Mouse (Mus musculus): ENCODE results near the gene Hnrnpl. TPM values are rescaled to one million over a fixed set of nuclear protein-coding genes. Genes with fewer than 3 reads are reported as not detected.

Gene Hnrnpl
- total RNA-seq (2014; rRNA removed; ENCODE audit: low replicate concordance), result 259 and 275 TPM in 2 replicates
- polyA plus RNA-seq (2015; fragmentation: Nextera tagmentation; extraction: Ambion mirVana), result 149 and 171 TPM in 2 replicates

DNA sequence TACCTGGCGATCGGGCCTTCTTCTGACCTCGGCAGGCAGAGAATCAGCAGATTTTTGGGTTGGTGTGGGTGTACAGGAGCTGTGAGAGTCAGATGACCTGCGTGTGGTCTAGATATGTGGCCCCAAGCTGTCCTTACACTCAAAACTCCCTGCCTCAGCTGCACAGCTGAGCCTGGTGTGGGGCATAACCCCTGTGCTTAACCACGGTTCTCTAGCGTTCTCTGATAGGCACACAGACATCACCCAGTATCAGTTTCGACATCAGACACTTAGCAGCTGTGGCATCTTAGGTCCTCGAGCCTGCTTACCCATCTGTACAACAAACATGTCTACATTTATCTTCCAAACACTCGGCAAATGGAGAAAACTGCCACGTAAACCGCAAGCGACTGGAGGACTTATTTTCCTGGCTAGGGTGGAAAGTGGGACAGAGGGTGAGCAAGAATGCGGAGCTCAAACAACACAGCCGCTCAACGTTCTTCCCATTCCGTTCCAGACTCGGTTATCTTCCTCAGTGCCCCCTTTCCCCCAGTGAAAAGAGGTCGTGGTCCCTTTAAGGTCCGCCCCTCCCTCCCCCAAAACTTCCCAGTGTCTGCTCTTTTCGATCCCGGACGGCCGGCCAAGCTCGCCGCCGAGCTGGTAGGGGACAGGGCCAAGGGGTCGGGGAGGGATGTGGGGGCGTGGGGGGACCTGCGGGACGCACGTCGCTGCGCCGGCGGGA, at the start of gene Hnrnpl:
Hnrnpl (plus strand) TSS at position 321 of the 721 bp plus-strand sequence.
- 1% methylated on average over 34 of the region's 35 CpGs for WGBS
- Histone ChIP-seq H3K9me3 (replicated peaks; ENCODE audit: control insufficient read depth, low read length) (no peaks in the 10 kb centered on the region), H3K36me3 (replicated peaks; ENCODE audit: control insufficient read depth, insufficient read depth, low read length) (peaks cover 14% of the 10 kb centered on the region), H3K4me2 (ENCODE audit: low read depth, low read length) (peak within 1 kb of the TSS; percentile 85), H3K27me3 (ENCODE audit: control insufficient read depth, insufficient read depth, low read length) (no peaks in the 10 kb centered on the region), H3K4me3 (ENCODE audit: low read depth, low read length) (peak within 1 kb of the TSS; percentile 82), H3K4me1 (ENCODE audit: control insufficient read depth, insufficient read depth) (peaks cover 38% of the 10 kb centered on the region), H3K9ac (replicated peaks; ENCODE audit: low read depth, low read length) (peak within 1 kb of the TSS; percentile 96), H3K27ac (ENCODE audit: low read depth) (peak within 1 kb of the TSS; percentile 100)
- peak; percentile 84 for DNase-seq (ENCODE audit: low spot score)
- ATAC-seq (ENCODE audit: insufficient read depth, low read depth), result peak; percentile 10
- TF ChIP-seq CTCF (IDR thresholded peaks at IDR 0.05; ENCODE audit: low read depth), result no peak
- no peak for TF ChIP-seq EP300 (IDR thresholded peaks at IDR 0.05; ENCODE audit: low read depth)

DNA sequence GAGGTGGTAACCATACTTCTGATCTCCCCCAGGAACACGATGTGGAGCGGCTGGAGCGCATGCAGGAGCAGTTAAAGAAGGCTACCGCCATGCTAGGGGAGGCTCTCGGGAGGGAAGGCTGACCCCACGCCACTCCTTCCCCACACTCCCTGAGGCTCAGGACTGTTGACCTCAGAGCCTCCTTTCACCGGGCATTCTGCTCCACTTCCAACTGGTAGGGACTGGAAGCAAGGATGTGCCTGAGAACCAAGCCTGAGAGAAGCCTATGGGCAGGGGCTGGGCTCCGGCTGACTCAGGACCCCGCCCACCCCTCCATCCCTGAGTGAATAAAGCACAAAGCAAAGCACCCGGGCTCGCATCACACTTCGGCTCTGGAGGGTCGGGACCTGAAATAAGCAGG, 49.7 kb upstream of the Hnrnpl start:
- WGBS, result 82% methylated on average over 13 of the region's 13 CpGs
- no peak overlapping the region for H3K27ac ChIP-seq (ENCODE audit: low read depth)
- peaks cover 38% of the 10 kb centered on the region for H3K36me3 ChIP-seq (replicated peaks; ENCODE audit: control insufficient read depth, insufficient read depth, low read length)
- ATAC-seq (ENCODE audit: insufficient read depth, low read depth) (no peak), DNase-seq (ENCODE audit: low spot score) (no peak)
- no peaks in the 10 kb centered on the region for H3K4me1 ChIP-seq (ENCODE audit: control insufficient read depth, insufficient read depth)
- peaks cover 20% of the 10 kb centered on the region for H3K27me3 ChIP-seq (ENCODE audit: control insufficient read depth, insufficient read depth, low read length)
- H3K9ac ChIP-seq (replicated peaks; ENCODE audit: low read depth, low read length), result no peak overlapping the region
- no peaks in the 10 kb centered on the region for H3K9me3 ChIP-seq (replicated peaks; ENCODE audit: control insufficient read depth, low read length)
- H3K4me2 ChIP-seq (ENCODE audit: low read depth, low read length), result no peak overlapping the region
- H3K4me3 ChIP-seq (ENCODE audit: low read depth, low read length), result no peak overlapping the region
- TF ChIP-seq CTCF (IDR thresholded peaks at IDR 0.05; ENCODE audit: low read depth) (no peak), EP300 (IDR thresholded peaks at IDR 0.05; ENCODE audit: low read depth) (no peak)

DNA sequence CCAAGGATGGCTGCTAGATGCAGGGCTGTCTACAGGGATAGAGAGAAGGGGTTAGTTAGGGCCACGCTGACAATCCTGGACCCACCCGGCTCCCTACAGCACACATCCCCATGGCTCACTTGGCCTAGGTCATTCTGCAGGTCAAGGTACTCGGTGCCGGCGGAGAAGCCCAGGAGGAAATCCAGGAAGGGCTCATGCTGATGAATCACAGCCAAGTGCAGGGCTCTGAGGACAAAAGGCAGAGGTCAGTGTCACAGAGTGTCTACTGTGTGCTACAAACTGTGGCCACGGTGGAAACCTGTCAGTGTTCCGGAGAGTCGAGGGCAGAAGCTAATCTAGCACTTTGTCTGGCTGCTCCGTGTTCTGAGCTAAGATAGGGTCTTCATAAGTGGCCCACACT, 46.4 kb upstream of the Hnrnpl start:
- H3K9me3 ChIP-seq (replicated peaks; ENCODE audit: control insufficient read depth, low read length), result no peaks in the 10 kb centered on the region
- ATAC-seq (ENCODE audit: insufficient read depth, low read depth) (no peak), DNase-seq (ENCODE audit: low spot score) (no peak)
- no peak overlapping the region for H3K4me3 ChIP-seq (ENCODE audit: low read depth, low read length)
- no peak for TF ChIP-seq CTCF (IDR thresholded peaks at IDR 0.05; ENCODE audit: low read depth)
- TF ChIP-seq EP300 (IDR thresholded peaks at IDR 0.05; ENCODE audit: low read depth), result no peak
- H3K4me2 ChIP-seq (ENCODE audit: low read depth, low read length), result no peak overlapping the region
- WGBS, result 70% methylated on average over 9 of the region's 9 CpGs
- H3K36me3 ChIP-seq (replicated peaks; ENCODE audit: control insufficient read depth, insufficient read depth, low read length), result peaks cover 38% of the 10 kb centered on the region
- H3K27ac ChIP-seq (ENCODE audit: low read depth), result no peak overlapping the region
- peaks cover 6% of the 10 kb centered on the region; the same call in 1 of the 2 replicates for H3K27me3 ChIP-seq (ENCODE audit: control insufficient read depth, insufficient read depth, low read length)
- H3K9ac ChIP-seq (replicated peaks; ENCODE audit: low read depth, low read length), result no peak overlapping the region
- peaks cover 9% of the 10 kb centered on the region for H3K4me1 ChIP-seq (ENCODE audit: control insufficient read depth, insufficient read depth)

DNA sequence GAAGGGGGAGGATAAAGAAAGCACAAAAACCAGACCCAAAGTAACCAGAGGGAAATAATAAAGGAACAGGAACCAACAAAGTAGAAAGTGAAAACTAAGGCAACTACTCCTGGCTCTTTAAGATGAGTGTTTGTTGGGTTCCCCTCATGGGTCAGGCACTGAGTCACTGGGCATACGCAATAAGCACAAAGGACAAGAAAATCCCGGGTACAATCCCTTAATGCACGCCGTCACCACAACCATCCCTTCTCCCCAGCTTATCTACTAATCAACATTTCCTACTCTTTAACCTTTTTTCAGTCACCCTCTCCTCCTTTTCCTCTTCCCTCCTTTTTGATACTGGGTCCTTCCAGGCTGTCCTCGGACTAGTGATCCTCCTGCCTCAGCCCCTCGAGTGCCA, 43.1 kb upstream of the Hnrnpl start:
- 72% methylated on average over 6 of the region's 6 CpGs for WGBS
- no peak for ATAC-seq (ENCODE audit: insufficient read depth, low read depth)
- H3K4me2 ChIP-seq (ENCODE audit: low read depth, low read length), result peak overlapping the region; percentile 59

DNA sequence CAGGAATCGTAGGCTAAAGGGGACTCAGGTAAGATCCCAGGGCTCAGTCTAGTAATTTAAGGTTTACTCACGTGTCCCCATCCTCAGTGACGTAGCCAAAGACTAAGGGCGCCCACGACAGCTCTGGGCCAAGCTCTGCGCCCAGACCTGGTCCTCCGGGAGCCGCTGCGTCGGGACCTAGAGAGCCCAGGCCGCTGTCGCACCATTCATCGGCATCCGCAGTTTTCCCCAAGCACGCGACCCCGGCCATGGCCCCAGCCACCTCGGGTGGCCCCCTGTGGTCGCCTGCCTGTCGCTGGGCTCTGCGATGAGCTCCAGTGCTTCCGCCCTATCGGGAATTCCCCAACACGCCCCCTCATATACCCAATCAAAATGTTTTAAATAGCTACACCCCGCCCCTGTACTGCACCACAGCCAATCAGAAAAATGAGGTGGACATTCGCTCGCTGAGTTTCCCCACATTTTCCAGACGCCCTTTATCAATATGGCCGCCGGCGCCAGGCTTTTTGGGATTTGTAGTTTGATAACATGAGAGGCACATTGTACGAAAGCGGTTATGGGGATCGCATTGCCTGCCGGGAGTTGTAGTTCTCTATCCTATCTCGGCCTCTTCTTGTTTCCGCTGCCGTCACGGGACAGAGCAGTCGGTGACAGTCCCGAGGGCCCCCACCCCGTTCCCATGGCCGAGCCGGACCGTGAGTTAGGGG, 42.0 kb upstream of the Hnrnpl start, which contains the start of gene Sirt2:
Sirt2 (plus strand) TSS at position 563 of the 707 bp plus-strand sequence.
- ATAC-seq (ENCODE audit: insufficient read depth, low read depth), result peak; percentile 98
- Histone ChIP-seq H3K4me1 (ENCODE audit: control insufficient read depth, insufficient read depth) (peaks cover 15% of the 10 kb centered on the region), H3K9ac (replicated peaks; ENCODE audit: low read depth, low read length) (peak within 1 kb of the TSS; percentile 73), H3K27me3 (ENCODE audit: control insufficient read depth, insufficient read depth, low read length) (no peaks in the 10 kb centered on the region), H3K9me3 (replicated peaks; ENCODE audit: control insufficient read depth, low read length) (no peaks in the 10 kb centered on the region), H3K36me3 (replicated peaks; ENCODE audit: control insufficient read depth, insufficient read depth, low read length) (peaks cover 11% of the 10 kb centered on the region), H3K27ac (ENCODE audit: low read depth) (peak within 1 kb of the TSS; percentile 35), H3K4me3 (ENCODE audit: low read depth, low read length) (peak within 1 kb of the TSS; percentile 63), H3K4me2 (ENCODE audit: low read depth, low read length) (peak within 1 kb of the TSS; percentile 81)
- WGBS, result under 1% methylated on average over 45 of the region's 45 CpGs
- 0 out of 2 replicates have a peak, but pooled peaks have one; percentile 6 for TF ChIP-seq CTCF (IDR thresholded peaks at IDR 0.05; ENCODE audit: low read depth)
- no peak for TF ChIP-seq EP300 (IDR thresholded peaks at IDR 0.05; ENCODE audit: low read depth)
- peak; percentile 99 for DNase-seq (ENCODE audit: low spot score)

More for the DNA sequence above, 43.1 kb upstream of the Hnrnpl start:
- peak overlapping the region; percentile 63; the same call in 1 of the 2 replicates for H3K4me3 ChIP-seq (ENCODE audit: low read depth, low read length)
- TF ChIP-seq CTCF (IDR thresholded peaks at IDR 0.05; ENCODE audit: low read depth) (no peak), EP300 (IDR thresholded peaks at IDR 0.05; ENCODE audit: low read depth) (no peak)
- 0 out of 2 replicates have a peak overlapping the region, but pooled peaks have one; percentile 52 for H3K9ac ChIP-seq (replicated peaks; ENCODE audit: low read depth, low read length)
- DNase-seq (ENCODE audit: low spot score), result no peak
- no peaks in the 10 kb centered on the region for H3K27me3 ChIP-seq (ENCODE audit: control insufficient read depth, insufficient read depth, low read length)
- peaks cover 22% of the 10 kb centered on the region for H3K36me3 ChIP-seq (replicated peaks; ENCODE audit: control insufficient read depth, insufficient read depth, low read length)
- H3K27ac ChIP-seq (ENCODE audit: low read depth), result no peak overlapping the region
- peaks cover 15% of the 10 kb centered on the region for H3K4me1 ChIP-seq (ENCODE audit: control insufficient read depth, insufficient read depth)
- H3K9me3 ChIP-seq (replicated peaks; ENCODE audit: control insufficient read depth, low read length), result no peaks in the 10 kb centered on the region
